Mouse (Mus musculus): ENCODE measurements around the gene Uroc1. TPM values are rescaled to one million over a fixed set of nuclear protein-coding genes. Genes with fewer than 3 reads are reported as not detected.

Gene Uroc1
- polyA plus RNA-seq, 1 experiment, result 0.23 TPM

GRCm38 (mm10) chr6:90350011-90350410, 16.9 kb downstream of the Uroc1 start:
- DNase-seq (ENCODE audit: low spot score), result no peak

- no peak for DNase-seq (ENCODE audit: low spot score)
Measured at GRCm38 (mm10) chr6:90358142-90358541, 25.1 kb downstream of the Uroc1 start.

- DNase-seq (ENCODE audit: low spot score), result no peak
Measured at GRCm38 (mm10) chr6:90359445-90359844, 26.4 kb downstream of the Uroc1 start.

- DNase-seq (ENCODE audit: low spot score), result no peak
Measured at GRCm38 (mm10) chr6:90360024-90360781, 27.1 kb downstream of the Uroc1 start.

GRCm38 (mm10) chr6:90360922-90361614, 28.0 kb downstream of the Uroc1 start:
- DNase-seq (ENCODE audit: low spot score), result no peak

- DNase-seq (ENCODE audit: low spot score), result no peak
Measured at GRCm38 (mm10) chr6:90363301-90363700, 30.2 kb downstream of the Uroc1 start.

- peak; percentile 97 for DNase-seq (ENCODE audit: low spot score)
Measured at GRCm38 (mm10) chr6:90368976-90369724, 36.1 kb downstream of the Uroc1 start, which contains the start of gene Zxdc. Gene Zxdc (plus strand): TSS chr6:90369492.

GRCm38 (mm10) chr6:90369725-90370553, 36.9 kb downstream of the Uroc1 start:
- DNase-seq (ENCODE audit: low spot score), result peak; percentile 35

GRCm38 (mm10) chr6:90374647-90375046, 41.6 kb downstream of the Uroc1 start:
- DNase-seq (ENCODE audit: low spot score), result no peak

- no peak for DNase-seq (ENCODE audit: low spot score)
Measured at GRCm38 (mm10) chr6:90377708-90378107, 44.6 kb downstream of the Uroc1 start.

GRCm38 (mm10) chr6:90381465-90381864, 48.4 kb downstream of the Uroc1 start:
- no peak for DNase-seq (ENCODE audit: low spot score)

- DNase-seq (ENCODE audit: low spot score), result no peak
Measured at GRCm38 (mm10) chr6:90390629-90391028, 57.5 kb downstream of the Uroc1 start.

- no peak for DNase-seq (ENCODE audit: low spot score)
Measured at GRCm38 (mm10) chr6:90393948-90394347, 60.9 kb downstream of the Uroc1 start.

- DNase-seq (ENCODE audit: low spot score), result no peak
Measured at GRCm38 (mm10) chr6:90395751-90396150, 62.7 kb downstream of the Uroc1 start.

GRCm38 (mm10) chr6:90397291-90397690, 64.2 kb downstream of the Uroc1 start:
- DNase-seq (ENCODE audit: low spot score), result no peak

GRCm38 (mm10) chr6:90408632-90409031, 75.5 kb downstream of the Uroc1 start:
- DNase-seq (ENCODE audit: low spot score), result no peak

- no peak for DNase-seq (ENCODE audit: low spot score)
Measured at GRCm38 (mm10) chr6:90410972-90411371, 77.9 kb downstream of the Uroc1 start.

GRCm38 (mm10) chr6:90411926-90412325, 78.8 kb downstream of the Uroc1 start:
- no peak for DNase-seq (ENCODE audit: low spot score)

Measured in urinary bladder, adult 2 months (tissue).